Mouse (Mus musculus): ENCODE data around the gene Ccdc63.

Ccdc63 gene

GRCm38 (mm10) chr5:122080930-122081329 lies 59.7 kb downstream of the Ccdc63 start:
- no peak for DNase-seq

- no peak for DNase-seq
Measured at GRCm38 (mm10) chr5:122079796-122080195, 60.8 kb downstream of the Ccdc63 start.

GRCm38 (mm10) chr5:122077244-122077643 lies 63.4 kb downstream of the Ccdc63 start:
- no peak for DNase-seq

GRCm38 (mm10) chr5:122075736-122076135 lies 64.9 kb downstream of the Ccdc63 start:
- no peak for DNase-seq

GRCm38 (mm10) chr5:122071997-122072396 lies 68.6 kb downstream of the Ccdc63 start:
- DNase-seq = no peak

GRCm38 (mm10) chr5:122070963-122071800 lies 69.4 kb downstream of the Ccdc63 start:
- DNase-seq = no peak

- DNase-seq = no peak
Measured at GRCm38 (mm10) chr5:122068563-122068962, 72.1 kb downstream of the Ccdc63 start.

GRCm38 (mm10) chr5:122063204-122063933 lies 77.3 kb downstream of the Ccdc63 start:
- DNase-seq = no peak

- DNase-seq = no peak
Measured at GRCm38 (mm10) chr5:122062479-122062878, 78.1 kb downstream of the Ccdc63 start.

GRCm38 (mm10) chr5:122060767-122061333 lies 79.8 kb downstream of the Ccdc63 start:
- no peak for DNase-seq

- peak; percentile 43 for DNase-seq
Measured at GRCm38 (mm10) chr5:122059060-122060017, 81.3 kb downstream of the Ccdc63 start.

All from thymus, postnatal 14 days (tissue).